Mouse (Mus musculus) c-Kit-positive CD71-negative TER-119-negative erythroid progenitor cells, embryonic 14.5 days (primary cell): ENCODE data around the gene Uggt2.

ENCODE experiments used
- DNase-seq: peaks from one replicate; pipeline ENCODE4 v3.0.0-alpha.2; 2013; ENCODE audit warnings: low read depth

Uggt2 gene

GRCm38 (mm10) chr14:119098851-119099569 is at the start of gene Uggt2:
Gene Uggt2, minus strand, starts transcription at chr14:119099430.
- no peak for DNase-seq

- no peak for DNase-seq
Observed at GRCm38 (mm10) chr14:119139381-119139950, 40.2 kb upstream of the Uggt2 start.

GRCm38 (mm10) chr14:119138786-119139100 is 39.5 kb upstream of the Uggt2 start:
- DNase-seq = no peak

GRCm38 (mm10) chr14:119137906-119138785 is 38.9 kb upstream of the Uggt2 start, which contains the start of gene Hs6st3:
Gene Hs6st3, plus strand, starts transcription at chr14:119138341.
- DNase-seq = no peak

GRCm38 (mm10) chr14:119137512-119137905 is 38.3 kb upstream of the Uggt2 start:
- DNase-seq = no peak

GRCm38 (mm10) chr14:119127330-119127729 is 28.1 kb upstream of the Uggt2 start:
- DNase-seq = no peak

GRCm38 (mm10) chr14:119125840-119126239 is 26.6 kb upstream of the Uggt2 start:
- DNase-seq = no peak

- no peak for DNase-seq
Observed at GRCm38 (mm10) chr14:119124061-119124460, 24.8 kb upstream of the Uggt2 start.

- no peak for DNase-seq
Observed at GRCm38 (mm10) chr14:119123582-119123981, 24.4 kb upstream of the Uggt2 start.

GRCm38 (mm10) chr14:119112558-119112957 is 13.3 kb upstream of the Uggt2 start:
- DNase-seq = no peak

GRCm38 (mm10) chr14:119109776-119110218 is 10.6 kb upstream of the Uggt2 start:
- DNase-seq = no peak

- no peak for DNase-seq
Observed at GRCm38 (mm10) chr14:119108776-119109301, 9.6 kb upstream of the Uggt2 start.

GRCm38 (mm10) chr14:119107591-119107990 is 8.4 kb upstream of the Uggt2 start:
- DNase-seq = no peak

- DNase-seq = no peak
Observed at GRCm38 (mm10) chr14:119099570-119099891, 301 bp upstream of the Uggt2 start.

- DNase-seq = no peak
Observed at GRCm38 (mm10) chr14:119061811-119062210, 37.4 kb downstream of the Uggt2 start.

GRCm38 (mm10) chr14:119060682-119061081 is 38.5 kb downstream of the Uggt2 start:
- DNase-seq = no peak

GRCm38 (mm10) chr14:119057014-119057413 is 42.2 kb downstream of the Uggt2 start:
- no peak for DNase-seq

- no peak for DNase-seq
Observed at GRCm38 (mm10) chr14:119052969-119053368, 46.3 kb downstream of the Uggt2 start.

- no peak for DNase-seq
Observed at GRCm38 (mm10) chr14:119052361-119052760, 46.9 kb downstream of the Uggt2 start.

GRCm38 (mm10) chr14:119043765-119044164 is 55.5 kb downstream of the Uggt2 start:
- DNase-seq = no peak

- DNase-seq = peak; percentile 41
Observed at GRCm38 (mm10) chr14:119040253-119040652, 59.0 kb downstream of the Uggt2 start.

- DNase-seq = no peak
Observed at GRCm38 (mm10) chr14:119037755-119038154, 61.5 kb downstream of the Uggt2 start.
